Mouse (Mus musculus) A20 (cell line): ENCODE measurements around the gene Olfr444.

Experiments
- DNase-seq: peaks from one replicate; pipeline ENCODE4 v3.0.0-alpha.2; 2011; ENCODE audit warnings: low read depth, low spot score

The Olfr444 gene

DNA sequence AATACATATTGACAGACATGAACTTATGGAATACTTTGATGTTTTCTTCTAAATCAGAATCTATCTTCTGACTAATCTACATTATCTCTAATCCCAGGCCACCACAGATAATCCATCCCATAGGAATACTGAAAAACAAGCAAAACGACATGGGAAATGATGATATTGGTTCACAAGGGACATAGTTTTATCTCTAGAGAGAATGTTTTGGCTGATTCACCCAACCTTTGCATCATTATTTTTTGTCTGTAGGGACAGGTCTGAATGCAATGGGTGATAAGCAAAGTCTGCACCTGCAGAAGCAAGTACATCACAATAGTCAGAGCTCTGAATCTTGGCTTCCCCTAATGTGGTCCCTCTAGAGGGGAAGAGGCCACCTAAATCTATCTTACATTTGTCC, at the start of gene Olfr444:
Gene Olfr444, plus strand, starts transcription at position 301 of the 400 bp plus-strand sequence.
- DNase-seq, result no peak

GRCm38 (mm10) chr6:42900345-42900744, 48.5 kb upstream of the Olfr444 start:
- no peak for DNase-seq

DNA sequence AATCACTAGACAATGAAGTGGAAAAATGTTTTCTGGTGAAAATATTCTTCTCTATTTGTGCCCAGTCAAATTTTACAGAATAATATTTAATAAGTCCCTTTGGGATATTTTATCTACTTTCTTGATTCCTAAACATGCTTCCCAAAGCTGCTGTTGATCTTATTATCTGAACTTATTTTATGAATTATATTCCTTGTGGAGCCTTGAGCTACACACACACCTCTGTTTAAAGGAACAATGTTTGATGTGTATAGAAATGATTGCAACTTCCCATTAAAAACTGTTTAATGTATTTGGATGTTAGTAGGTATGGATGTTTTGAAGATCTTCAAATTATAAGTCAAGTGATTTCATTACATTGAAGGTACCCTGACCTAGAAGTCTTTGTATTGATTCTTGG, 40.3 kb upstream of the Olfr444 start, which contains the start of gene Olfr447:
Gene Olfr447, plus strand, starts transcription at position 301 of the 400 bp plus-strand sequence.
- no peak for DNase-seq

GRCm38 (mm10) chr6:42921077-42921476, 27.8 kb upstream of the Olfr444 start, which contains the start of gene Olfr446:
Gene Olfr446 (plus strand): TSS chr6:42921377.
- no peak for DNase-seq

DNA sequence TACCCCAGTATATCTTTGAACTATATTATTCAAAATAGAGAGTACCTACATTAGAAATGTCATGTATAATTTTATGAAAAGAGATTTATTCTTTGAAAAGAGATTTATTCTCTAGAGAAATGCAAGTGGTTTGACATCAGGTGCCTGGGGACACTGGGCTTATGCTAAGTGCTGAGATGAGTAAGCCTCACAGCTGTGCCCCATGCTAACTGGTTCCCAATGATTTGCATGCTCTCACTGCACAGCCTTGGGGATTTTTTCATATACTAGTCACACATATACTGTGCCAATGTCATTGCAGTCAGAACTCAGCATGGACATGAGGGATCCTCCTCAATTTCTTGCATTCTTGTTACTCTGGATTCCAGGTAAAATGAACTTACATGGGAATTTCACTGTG, 31.5 kb downstream of the Olfr444 start:
- DNase-seq, result no peak
